Mouse (Mus musculus) MEL (cell line): ENCODE results near the gene Vat1. TPM values are rescaled to one million over a fixed set of nuclear protein-coding genes. Genes with fewer than 3 reads are reported as not detected.

Experiments used
- DNase-seq: peaks from one replicate; pipeline ENCODE4 v3.0.0; 2011; ENCODE audit warnings: low read depth, low spot score
- H3K27ac ChIP-seq: 2 replicates; pipeline ENCODE4 v1.5.1; 2012; ENCODE audit warnings: low read depth, mild to moderate bottlenecking, control low read depth, low read length, moderate library complexity; ENCODE audit not compliant: control insufficient read depth
- H3K27me3 ChIP-seq, 2 experiments: fragments of 150-350 bp in 1 of 2; sonication (generic) in 1 of 2; 2 replicates each; pipeline ENCODE4 v1.6.1; 2012; ENCODE audit warnings: low read length in 2 of 2, mild to moderate bottlenecking in 2 of 2, improper control_type of control experiment in 1 of 2, moderate library complexity in 1 of 2; ENCODE audit not compliant: insufficient read depth in 2 of 2, control insufficient read depth in 1 of 2
- H3K36me3 ChIP-seq, 2 experiments: 2 replicates each; pipeline ENCODE4 v1.6.1; 2012 to 2014; ENCODE audit warnings: low read length in 2 of 2, improper control_type of control experiment in 1 of 2, inconsistent platforms in 1 of 2, mild to moderate bottlenecking in 1 of 2; ENCODE audit not compliant: insufficient read depth in 2 of 2, control insufficient read depth in 1 of 2
- H3K4me1 ChIP-seq, 2 experiments: fragments of 150-350 bp in 1 of 2; sonication (generic) in 1 of 2; 2 replicates each; pipeline ENCODE4 v1.6.1; 2012; ENCODE audit warnings: low read length in 2 of 2, improper control_type of control experiment in 1 of 2, mild to moderate bottlenecking in 1 of 2; ENCODE audit not compliant: insufficient read depth in 2 of 2, control insufficient read depth in 1 of 2
- H3K4me3 ChIP-seq, 2 experiments: fragments of 150-350 bp in 1 of 2; sonication (generic) in 1 of 2; 2 replicates each; pipeline ENCODE4 v1.5.1; 2012; ENCODE audit warnings: low read depth in 2 of 2, low read length in 2 of 2, mild to moderate bottlenecking in 2 of 2, moderate library complexity in 2 of 2, control low read depth in 1 of 2, improper control_type of control experiment in 1 of 2; ENCODE audit not compliant: control insufficient read depth in 1 of 2, insufficient read depth in 1 of 2
- H3K79me2 ChIP-seq: 2 replicates; pipeline ENCODE4 v1.6.1; 2012; ENCODE audit warnings: mild to moderate bottlenecking, low read length, moderate library complexity; ENCODE audit not compliant: control insufficient read depth, poor library complexity, insufficient read depth
- H3K9ac ChIP-seq: 2 replicates; pipeline ENCODE4 v1.6.1; 2012; ENCODE audit warnings: low read depth, mild to moderate bottlenecking, control low read depth, low read length, moderate library complexity; ENCODE audit not compliant: control insufficient read depth, poor library complexity, severe bottlenecking
- H3K9me3 ChIP-seq: fragments of 150-350 bp; sonication (generic); replicated peaks from 2 replicates; pipeline ENCODE4 v1.6.1; 2012; ENCODE audit warnings: mild to moderate bottlenecking, low read length, improper control_type of control experiment, moderate library complexity; ENCODE audit not compliant: insufficient read depth
- BHLHE40 ChIP-seq: IDR thresholded peaks from 2 replicates; pipeline ENCODE4 v1.6.1; 2012; ENCODE audit warnings: low read depth, mild to moderate bottlenecking, inconsistent platforms, low read length, improper control_type of control experiment, borderline replicate concordance
- CHD2 ChIP-seq: IDR thresholded peaks from 2 replicates; pipeline ENCODE4 v1.6.1; 2011; ENCODE audit warnings: low read length, improper control_type of control experiment
- EP300 ChIP-seq, 2 experiments: IDR thresholded peaks; 2 replicates each; pipeline ENCODE4 v1.6.1; 2011; ENCODE audit warnings: improper control_type of control experiment in 2 of 2, low read length in 2 of 2, low read depth in 1 of 2, mild to moderate bottlenecking in 1 of 2
- ETS1 ChIP-seq: IDR thresholded peaks from 2 replicates; pipeline ENCODE4 v1.6.1; 2012; ENCODE audit warnings: low read depth, mild to moderate bottlenecking, inconsistent platforms, low read length, improper control_type of control experiment, moderate library complexity
- GABPA ChIP-seq: IDR thresholded peaks from 2 replicates; pipeline ENCODE4 v1.6.1; 2012; ENCODE audit warnings: low read depth, mild to moderate bottlenecking, inconsistent platforms, low read length, improper control_type of control experiment, moderate library complexity
- HCFC1 ChIP-seq: IDR thresholded peaks from 2 replicates; pipeline ENCODE4 v1.6.1; 2012; ENCODE audit warnings: low read depth, mild to moderate bottlenecking, inconsistent platforms, low read length, improper control_type of control experiment, moderate library complexity
- JUND ChIP-seq: IDR thresholded peaks from 2 replicates; pipeline ENCODE4 v1.6.1; 2011; ENCODE audit warnings: low read depth, mild to moderate bottlenecking, improper control_type of control experiment, low read length
- KAT2A ChIP-seq: conservative IDR thresholded peaks from 2 replicates; pipeline ENCODE4 v1.6.1; 2012; ENCODE audit warnings: low read depth, low read length, improper control_type of control experiment, inconsistent platforms
- MAFK ChIP-seq: IDR thresholded peaks from 2 replicates; pipeline ENCODE4 v1.6.1; 2011; ENCODE audit warnings: low read depth, mild to moderate bottlenecking, low read length, improper control_type of control experiment, borderline replicate concordance
- MAX ChIP-seq: IDR thresholded peaks from 2 replicates; pipeline ENCODE4 v1.6.1; 2011; ENCODE audit warnings: low read length, improper control_type of control experiment
- MEF2A ChIP-seq: IDR thresholded peaks from 2 replicates; pipeline ENCODE4 v1.6.1; 2014; ENCODE audit warnings: low read depth, mild to moderate bottlenecking, inconsistent platforms, low read length, improper control_type of control experiment; ENCODE audit not compliant: poor library complexity, insufficient replicate concordance, severe bottlenecking; ENCODE audit errors: extremely low read depth
- NRF1 ChIP-seq: IDR thresholded peaks from 2 replicates; pipeline ENCODE4 v1.6.1; 2014; ENCODE audit warnings: low read depth, mild to moderate bottlenecking, inconsistent platforms, low read length, improper control_type of control experiment, moderate library complexity; ENCODE audit not compliant: poor library complexity, insufficient read depth, severe bottlenecking
- POLR2A ChIP-seq, 2 experiments: IDR thresholded peaks; 2 replicates each; pipeline ENCODE4 v1.6.1; 2011 to 2012; ENCODE audit warnings: low read length in 2 of 2, mild to moderate bottlenecking in 2 of 2, control low read depth in 1 of 2, improper control_type of control experiment in 1 of 2, low read depth in 1 of 2, moderate library complexity in 1 of 2; ENCODE audit not compliant: control insufficient read depth in 1 of 2, insufficient read depth in 1 of 2, poor library complexity in 1 of 2
- POLR2AphosphoS5 ChIP-seq: IDR thresholded peaks from 2 replicates; pipeline ENCODE4 v1.6.1; 2012; ENCODE audit warnings: low read depth, borderline replicate concordance, mild to moderate bottlenecking, inconsistent platforms, low read length, moderate library complexity, mixed read lengths
- SIN3A ChIP-seq: IDR thresholded peaks from 2 replicates; pipeline ENCODE4 v1.6.1; 2012; ENCODE audit warnings: low read length, improper control_type of control experiment, inconsistent platforms
- TAL1 ChIP-seq: IDR thresholded peaks from 2 replicates; pipeline ENCODE4 v1.6.1; 2012; ENCODE audit warnings: mild to moderate bottlenecking, inconsistent platforms, low read length, moderate library complexity, mixed read lengths
- TBP ChIP-seq: IDR thresholded peaks from 2 replicates; pipeline ENCODE4 v1.8.0; 2011; ENCODE audit warnings: low read depth, low read length, improper control_type of control experiment
- TCF12 ChIP-seq: IDR thresholded peaks from 2 replicates; pipeline ENCODE4 v1.6.1; 2014; ENCODE audit warnings: low read depth, mild to moderate bottlenecking, inconsistent platforms, low read length, improper control_type of control experiment, moderate library complexity
- UBTF ChIP-seq: IDR thresholded peaks from 2 replicates; pipeline ENCODE4 v1.6.1; 2012; ENCODE audit warnings: low read depth, mild to moderate bottlenecking, inconsistent platforms, low read length, improper control_type of control experiment, moderate library complexity, borderline replicate concordance; ENCODE audit not compliant: insufficient read depth
- USF2 ChIP-seq, 2 experiments: IDR thresholded peaks; 2 replicates each; pipeline ENCODE4 v1.6.1; 2011 to 2012; ENCODE audit warnings: improper control_type of control experiment in 2 of 2, low read length in 2 of 2, borderline replicate concordance in 1 of 2, inconsistent platforms in 1 of 2, low read depth in 1 of 2, mild to moderate bottlenecking in 1 of 2; ENCODE audit not compliant: insufficient read depth in 1 of 2
- ZKSCAN1 ChIP-seq: IDR thresholded peaks from 2 replicates; pipeline ENCODE4 v1.6.1; 2012; ENCODE audit warnings: low read depth, mild to moderate bottlenecking, inconsistent platforms, low read length, improper control_type of control experiment, moderate library complexity
- ZNF384 ChIP-seq: IDR thresholded peaks from 2 replicates; pipeline ENCODE4 v1.6.1; 2012; ENCODE audit warnings: low read depth, mild to moderate bottlenecking, inconsistent platforms, low read length, improper control_type of control experiment
- polyA plus RNA-seq, 2 experiments: library from polyadenylated mRNA; stranded (reverse) in 1 of 2; unstranded in 1 of 2; fragments of >175 nt in 1 of 2; fragments of >200 nt in 1 of 2; gene quantifications; 2 replicates each; pipeline versions ENCODE4 v1.2.1 to v1.2.4; 2012; ENCODE audit warnings: low replicate concordance in 2 of 2, low read depth in 1 of 2; ENCODE audit not compliant: insufficient read length in 2 of 2, insufficient read depth in 1 of 2, missing spikeins in 1 of 2
- total RNA-seq: library from RNA; depleted of rRNA; stranded (reverse); fragments of 300-350 nt; gene quantifications from 2 replicates; pipeline ENCODE4 v1.2.3, GENCODE M21; 2012

Gene Vat1
- total and polyA plus RNA-seq, 3 experiments: 43.9 to 125 TPM; not detected in 1

DNA sequence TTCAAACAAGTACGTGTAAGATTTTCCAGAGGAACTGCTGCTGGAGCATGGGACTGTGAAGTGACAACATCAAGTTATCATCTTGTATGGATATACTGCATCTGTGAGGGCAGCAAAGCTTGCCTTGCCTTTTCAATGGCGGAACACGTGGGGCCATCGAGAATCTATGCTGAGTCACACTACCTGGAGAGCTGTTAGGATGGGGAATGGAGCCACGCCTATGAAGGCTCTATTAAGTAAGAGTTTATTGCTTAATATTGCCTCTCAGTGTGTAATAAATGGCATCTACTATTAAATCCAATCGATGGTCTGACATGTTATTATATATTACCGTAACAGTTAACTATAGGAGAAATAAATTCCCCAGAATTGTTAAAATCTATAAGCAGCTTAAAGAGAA is 41.1 kb upstream of the Vat1 start:
- Histone ChIP-seq H3K27ac (no peak overlapping the region), H3K4me3 (no peak overlapping the region), H3K36me3 (peaks cover 3 to 40% of the 10 kb centered on the region in 2 experiments; a peak in 3 of 4 replicates), H3K27me3 (no peaks in the 10 kb centered on the region), H3K79me2 (no peaks in the 10 kb centered on the region), H3K4me1 (no peaks in the 10 kb centered on the region), H3K9me3 (no peaks in the 10 kb centered on the region), H3K9ac (no peak overlapping the region)
- TF ChIP-seq GABPA (no peak), TAL1 (no peak), MEF2A (no peak), UBTF (no peak), SIN3A (no peak), ZKSCAN1 (no peak), USF2 (IDR thresholded peaks at IDR 0.05; ENCODE audit: borderline replicate concordance in 1 of 2, insufficient read depth in 1 of 2, low read depth in 1 of 2, low read length in 2 of 2) (no peak), BHLHE40 (no peak), ZNF384 (no peak), TBP (no peak), MAFK (no peak), HCFC1 (no peak), EP300 (IDR thresholded peaks at IDR 0.05; ENCODE audit: low read depth in 1 of 2, low read length in 2 of 2) (no peak), NRF1 (no peak), KAT2A (no peak), TCF12 (no peak), MAX (no peak)
- DNase-seq: no peak

DNA sequence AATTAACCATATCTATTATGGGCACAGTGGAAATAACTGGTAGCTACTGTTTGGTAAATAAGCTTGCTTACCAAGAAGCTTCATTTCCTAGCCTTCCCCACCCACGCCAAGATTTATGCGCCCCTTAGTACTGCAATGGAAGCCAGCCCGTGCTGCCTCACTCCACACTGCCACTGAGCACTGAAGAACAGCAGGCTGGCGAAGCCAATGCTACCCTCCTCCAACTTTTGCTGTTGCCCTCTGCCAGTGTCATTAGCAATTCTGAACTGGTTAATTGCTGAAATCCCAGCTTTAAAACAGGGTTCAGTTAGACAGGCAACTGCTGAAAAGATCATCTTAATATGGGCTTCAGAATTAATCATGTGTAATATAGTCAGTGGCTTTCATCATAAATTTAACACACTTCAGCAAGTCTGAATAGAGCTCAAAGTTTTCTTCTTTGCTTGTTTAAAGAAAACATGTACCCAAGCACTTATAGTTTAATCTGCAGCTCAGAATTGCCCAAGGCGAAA is 40.3 kb upstream of the Vat1 start:
- TF ChIP-seq POLR2A (IDR thresholded peaks at IDR 0.05; ENCODE audit: control insufficient read depth in 1 of 2, insufficient read depth in 1 of 2, low read depth in 1 of 2, low read length in 2 of 2, poor library complexity in 1 of 2): no peak
- TF ChIP-seq ETS1: no peak
- no peak for TF ChIP-seq JUND
- TF ChIP-seq CHD2: no peak
- TF ChIP-seq HCFC1: no peak
- TF ChIP-seq POLR2AphosphoS5: no peak
- TF ChIP-seq MAX: no peak
- TF ChIP-seq TCF12: no peak
- TF ChIP-seq, all 39 proteins: peak for 0

More for the DNA sequence above, 40.3 kb upstream of the Vat1 start:
- no peaks in the 10 kb centered on the region for H3K9me3 ChIP-seq
- H3K9ac ChIP-seq: no peak overlapping the region
- no peak for DNase-seq
- no peak overlapping the region for H3K4me3 ChIP-seq
- no peaks in the 10 kb centered on the region for H3K4me1 ChIP-seq
- H3K79me2 ChIP-seq: no peaks in the 10 kb centered on the region
- H3K27me3 ChIP-seq: no peaks in the 10 kb centered on the region
- H3K36me3 ChIP-seq: peaks cover 3 to 41% of the 10 kb centered on the region in 2 experiments; a peak in 3 of 4 replicates
- H3K27ac ChIP-seq: no peak overlapping the region
